Mouse (Mus musculus): ENCODE measurements around the gene BC061212. TPM values are rescaled to one million over a fixed set of nuclear protein-coding genes. Genes with fewer than 3 reads are reported as not detected.
"Not testable (repeated sequence)": the region's sequence is repeated elsewhere in the genome, so short reads cannot be mapped to it uniquely, and the experiment has no call there.

BC061212 gene
- polyA plus RNA-seq (2015; fragmentation: Nextera tagmentation; extraction: Ambion mirVana), result not detected in 2 replicates

DNA sequence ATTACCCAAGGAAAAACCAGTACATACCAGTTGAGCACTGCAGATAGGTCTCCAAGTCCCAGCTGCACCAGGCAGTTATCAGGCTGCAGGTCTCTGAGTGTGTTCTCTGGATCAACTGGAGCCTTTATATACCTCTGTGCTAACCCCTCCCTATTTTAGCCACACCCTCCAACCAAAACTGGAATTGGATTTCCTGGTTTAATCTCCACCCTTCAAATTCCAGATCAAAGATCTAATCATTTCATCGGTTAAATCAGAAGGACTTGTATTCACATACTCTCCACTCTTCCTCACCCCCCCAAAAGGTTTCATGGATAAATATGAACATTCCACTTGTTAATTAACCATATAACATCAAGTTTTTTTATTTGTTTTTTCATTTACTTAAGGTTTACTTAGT, at the start of gene BC061212:
Gene BC061212 (minus strand): TSS at position 101 of the 400 bp plus-strand sequence.
- no CpG with 5 or more reads among the region's 1 CpGs for WGBS

DNA sequence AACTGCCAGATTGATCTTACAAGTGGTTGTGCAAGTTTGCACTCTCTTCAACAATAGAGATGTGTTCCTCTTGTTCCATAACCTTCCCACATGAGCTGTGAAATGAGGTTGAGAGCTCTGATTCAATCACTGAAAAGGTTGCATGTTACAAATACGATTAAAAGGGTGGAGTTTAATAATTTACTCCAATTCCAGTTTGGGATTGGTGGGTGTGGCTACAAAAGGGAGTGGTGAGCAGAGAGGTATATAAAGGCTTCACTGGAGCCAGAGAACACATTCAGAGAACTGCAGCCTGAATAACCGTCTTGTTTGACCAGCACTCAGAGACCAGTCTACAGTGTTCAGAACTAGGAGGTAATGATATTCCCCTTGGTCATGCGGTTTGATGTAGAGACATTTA, 5.7 kb upstream of the BC061212 start, which contains the start of gene Gm6351:
Gene Gm6351 (plus strand): TSS at position 301 of the 400 bp plus-strand sequence.
- not testable (repeated sequence) for H3K36me3 ChIP-seq (ENCODE audit: insufficient read depth, low read length); H3K27me3 ChIP-seq (ENCODE audit: insufficient read depth, low read length); H3K4me1 ChIP-seq (ENCODE audit: insufficient read depth, low read length); H3K9me3 ChIP-seq (ENCODE audit: low read length); ATAC-seq (ENCODE audit: low FRiP score, low TSS enrichment); H3K9ac ChIP-seq (replicated peaks; ENCODE audit: low read length); H3K27ac ChIP-seq (ENCODE audit: low read length); H3K4me2 ChIP-seq (replicated peaks; ENCODE audit: low read depth, low read length); H3K4me3 ChIP-seq (ENCODE audit: low read length)
- no CpG with 5 or more reads among the region's 3 CpGs for WGBS

More for the DNA sequence above, at the start of gene BC061212:
- H3K4me3 ChIP-seq (ENCODE audit: low read length); H3K36me3 ChIP-seq (ENCODE audit: insufficient read depth, low read length); H3K9me3 ChIP-seq (ENCODE audit: low read length); H3K27ac ChIP-seq (ENCODE audit: low read length); H3K9ac ChIP-seq (replicated peaks; ENCODE audit: low read length); H3K4me1 ChIP-seq (ENCODE audit: insufficient read depth, low read length); ATAC-seq (ENCODE audit: low FRiP score, low TSS enrichment); H3K4me2 ChIP-seq (replicated peaks; ENCODE audit: low read depth, low read length); H3K27me3 ChIP-seq (ENCODE audit: insufficient read depth, low read length): not testable (repeated sequence)

Other genes starting within 250 kb of the BC061212 start
- not detected in 2 replicates for gene Gm7792, start 226.8 kb downstream of the BC061212 start, polyA plus RNA-seq (2015; fragmentation: Nextera tagmentation; extraction: Ambion mirVana)
- not detected in 2 replicates for gene Gm16429, start 141.5 kb downstream of the BC061212 start, polyA plus RNA-seq (2015; fragmentation: Nextera tagmentation; extraction: Ambion mirVana)
- not detected in 2 replicates for gene Gm6351, start 5.8 kb upstream of the BC061212 start, polyA plus RNA-seq (2015; fragmentation: Nextera tagmentation; extraction: Ambion mirVana)
- not detected in 2 replicates for gene Gm3106, start 147.5 kb upstream of the BC061212 start, polyA plus RNA-seq (2015; fragmentation: Nextera tagmentation; extraction: Ambion mirVana)
- not detected in 2 replicates for gene A430089I19Rik, start 236.3 kb upstream of the BC061212 start, polyA plus RNA-seq (2015; fragmentation: Nextera tagmentation; extraction: Ambion mirVana)
- not detected in 2 replicates for gene Gm6502, start 243.9 kb upstream of the BC061212 start, polyA plus RNA-seq (2015; fragmentation: Nextera tagmentation; extraction: Ambion mirVana)

All from kidney, embryonic 16.5 days (tissue).